ENCODE assay signal across 8 mouse cellular contexts in the genomic region with DNA sequence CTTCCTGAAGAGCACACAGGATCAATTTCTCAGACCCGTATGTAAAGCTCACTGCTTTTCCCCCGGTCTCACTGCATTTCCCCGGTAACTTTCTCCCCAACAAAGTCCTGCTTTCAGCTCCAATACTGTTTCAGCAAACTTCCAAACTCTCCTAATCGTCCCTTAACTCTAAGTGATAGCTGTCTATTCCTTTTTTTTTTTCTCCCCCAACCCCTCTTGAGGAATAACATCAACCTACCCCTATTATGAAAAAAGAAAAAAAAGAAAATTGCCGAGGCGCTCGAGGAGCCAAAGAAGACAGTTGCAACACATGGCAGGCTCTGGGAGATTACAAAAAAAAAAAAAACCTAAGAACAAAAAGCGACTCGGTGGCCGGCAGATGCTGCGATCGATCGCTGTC. TPM values are rescaled to one million over a fixed set of nuclear protein-coding genes. Genes with fewer than 3 reads are reported as not detected.
DNase-seq lines count a peak whose midpoint lies in the region; ATAC-seq and TF ChIP-seq lines count a peak whose summit lies in the region.

No protein-coding gene starts in this region.

- peak overlapping the region; percentile 94 for H3K4me3 ChIP-seq in heart, embryonic 13.5 days
- peak overlapping the region; percentile 97 for H3K4me3 ChIP-seq in ES-Bruce4 (ENCODE audit: low read depth, low read length)
- peak overlapping the region; percentile 96 for H3K4me3 ChIP-seq in forebrain, embryonic 15.5 days
- H3K4me3 ChIP-seq in midbrain, embryonic 10.5 days: peak overlapping the region; percentile 84

- no peak for TF ChIP-seq CTCF in ES-Bruce4 (IDR thresholded peaks at IDR 0.05; ENCODE audit: low read depth, low read length)

- no peak for ATAC-seq in heart, embryonic 13.5 days (ENCODE audit: extremely low read depth, insufficient number of reproducible peaks, low FRiP score, low TSS enrichment)
- no peak for ATAC-seq in forebrain, embryonic 15.5 days (replicated peaks)

- peak overlapping the region; percentile 85 for H3K4me2 ChIP-seq in heart, embryonic 13.5 days
- peak overlapping the region; percentile 77 for H3K4me2 ChIP-seq in forebrain, embryonic 15.5 days (replicated peaks)

- WGBS in heart, embryonic 13.5 days: under 1% methylated on average over 13 of the region's 13 CpGs
- WGBS in forebrain, embryonic 15.5 days: 0% methylated on average over 13 of the region's 13 CpGs
- WGBS in midbrain, embryonic 10.5 days: under 1% methylated on average over 13 of the region's 13 CpGs

- H3K27me3 ChIP-seq in heart, embryonic 13.5 days (replicated peaks): no peaks in the 10 kb centered on the region
- no peaks in the 10 kb centered on the region for H3K27me3 ChIP-seq in ES-Bruce4 (ENCODE audit: control insufficient read depth, insufficient read depth, low read length, poor library complexity, severe bottlenecking)
- H3K27me3 ChIP-seq in forebrain, embryonic 15.5 days: no peaks in the 10 kb centered on the region
- H3K27me3 ChIP-seq in midbrain, embryonic 10.5 days (ENCODE audit: low read depth, poor library complexity, severe bottlenecking): no peaks in the 10 kb centered on the region

- TF ChIP-seq EP300 in ES-Bruce4 (IDR thresholded peaks at IDR 0.05; ENCODE audit: insufficient read depth, low read depth, low read length): no peak

- H3K9ac ChIP-seq in heart, embryonic 13.5 days: peak overlapping the region; percentile 91
- H3K9ac ChIP-seq in ES-Bruce4 (ENCODE audit: low read depth, poor library complexity, severe bottlenecking): peak overlapping the region; percentile 87
- H3K9ac ChIP-seq in forebrain, embryonic 15.5 days (replicated peaks): peak overlapping the region; percentile 82

- H3K4me1 ChIP-seq in heart, embryonic 13.5 days: peaks cover 23% of the 10 kb centered on the region
- H3K4me1 ChIP-seq in ES-Bruce4 (ENCODE audit: control insufficient read depth, insufficient read depth, low read length): no peaks in the 10 kb centered on the region
- peaks cover 20% of the 10 kb centered on the region for H3K4me1 ChIP-seq in forebrain, embryonic 15.5 days
- peaks cover 20% of the 10 kb centered on the region for H3K4me1 ChIP-seq in midbrain, embryonic 10.5 days

- peak overlapping the region; percentile 92 for H3K27ac ChIP-seq in heart, embryonic 13.5 days (replicated peaks)
- peak overlapping the region; percentile 71 for H3K27ac ChIP-seq in ES-Bruce4 (ENCODE audit: insufficient read depth, low read length)
- 0 out of 2 replicates have a peak overlapping the region, but pooled peaks have one; percentile 95 for H3K27ac ChIP-seq in forebrain, embryonic 15.5 days (replicated peaks)
- H3K27ac ChIP-seq in midbrain, embryonic 10.5 days (replicated peaks): peak overlapping the region; percentile 98

- no peak for TF ChIP-seq POLR2A in ES-Bruce4 (IDR thresholded peaks at IDR 0.05; ENCODE audit: insufficient read depth, low read length)

- intact Hi-C loops in heart, postnatal 25 days (cut with DNase I): loop anchor here (1.0 to 10.0 kb wide), 3 partner anchors 38 to 303 kb away; a partner anchor contains a TSS

- H3K9me3 ChIP-seq in heart, embryonic 13.5 days: no peaks in the 10 kb centered on the region
- no peaks in the 10 kb centered on the region for H3K9me3 ChIP-seq in ES-Bruce4 (replicated peaks; ENCODE audit: control insufficient read depth, insufficient read depth, low read length, poor library complexity, severe bottlenecking)
- no peaks in the 10 kb centered on the region for H3K9me3 ChIP-seq in forebrain, embryonic 15.5 days
- no peaks in the 10 kb centered on the region for H3K9me3 ChIP-seq in midbrain, embryonic 10.5 days (replicated peaks)

- no peak for DNase-seq in heart, postnatal 25 days (ENCODE audit: low spot score)
- no peak for DNase-seq in midbrain, embryonic 10.5 days (ENCODE audit: low spot score)
- no peak for DNase-seq in right cerebral cortex, postnatal 14 days
- no peak for DNase-seq in cerebellum, adult 18-20 months
- no peak for DNase-seq in spleen, adult 18-20 months

- peaks cover 16% of the 10 kb centered on the region for H3K36me3 ChIP-seq in heart, embryonic 13.5 days
- H3K36me3 ChIP-seq in ES-Bruce4 (ENCODE audit: control insufficient read depth, insufficient read depth, low read length, poor library complexity, severe bottlenecking): peaks cover 7% of the 10 kb centered on the region
- H3K36me3 ChIP-seq in forebrain, embryonic 15.5 days: peaks cover 7% of the 10 kb centered on the region
- H3K36me3 ChIP-seq in midbrain, embryonic 10.5 days: peaks cover 22% of the 10 kb centered on the region

RNA-seq across cellular contexts. Expression of a gene that starts 1.0 kb away (rescaled TPM):
- polyA plus RNA-seq in heart, embryonic 13.5 days (2015; fragmentation: Nextera tagmentation; extraction: Ambion mirVana): 16.7 and 19.1 TPM in 2 replicates
- total RNA-seq in heart, postnatal 25 days (2021): 10 to 100 TPM; 52.7 to 56.0 TPM
- 107 and 115 TPM in 2 replicates for polyA plus RNA-seq in ES-Bruce4 (2011; ENCODE audit: insufficient read depth, insufficient read length, low read depth, missing spikeins)
- 25.8 and 31.0 TPM in 2 replicates for polyA plus RNA-seq in forebrain, embryonic 15.5 days (2015; fragmentation: Nextera tagmentation; extraction: Ambion mirVana)
- polyA plus RNA-seq in midbrain, embryonic 10.5 days (2016; fragmentation: Nextera tagmentation; extraction: Ambion mirVana): 29.3 and 32.3 TPM in 2 replicates

RNA-seq across cellular contexts. Expression of a gene that starts 14.4 kb away (rescaled TPM):
- polyA plus RNA-seq in heart, embryonic 13.5 days (2015; fragmentation: Nextera tagmentation; extraction: Ambion mirVana): 89.8 and 90.0 TPM in 2 replicates
- 10 to 100 TPM; 81.3 to 91.5 TPM for total RNA-seq in heart, postnatal 25 days (2021)
- polyA plus RNA-seq in ES-Bruce4 (2011; ENCODE audit: insufficient read depth, insufficient read length, low read depth, missing spikeins): 42.3 and 48.1 TPM in 2 replicates
- 177 TPM in 2 replicates for polyA plus RNA-seq in forebrain, embryonic 15.5 days (2015; fragmentation: Nextera tagmentation; extraction: Ambion mirVana)
- polyA plus RNA-seq in midbrain, embryonic 10.5 days (2016; fragmentation: Nextera tagmentation; extraction: Ambion mirVana): 71.4 and 72.5 TPM in 2 replicates
